Mouse (Mus musculus) midbrain, embryonic 10.5 days (tissue): ENCODE results near the gene Stk25. TPM values are rescaled to one million over a fixed set of nuclear protein-coding genes. Genes with fewer than 3 reads are reported as not detected.

Source experiments
- DNase-seq: peaks from one replicate; pipeline ENCODE4 v3.0.0-alpha.2; 2017; ENCODE audit warnings: low spot score
- H3K27ac ChIP-seq: fragments of 300-500 bp; sonication (generic); replicated peaks from 2 replicates; pipeline ENCODE4 v1.5.1; 2016; ENCODE audit warnings: mild to moderate bottlenecking
- H3K27me3 ChIP-seq: fragments of 300-500 bp; sonication (generic); 2 replicates; pipeline ENCODE4 v1.6.1; 2016; ENCODE audit warnings: low read depth, mild to moderate bottlenecking; ENCODE audit not compliant: poor library complexity, severe bottlenecking
- H3K36me3 ChIP-seq: fragments of 300-500 bp; sonication (generic); 2 replicates; pipeline ENCODE4 v1.6.1; 2016; ENCODE audit warnings: mild to moderate bottlenecking, moderate library complexity
- H3K4me1 ChIP-seq: fragments of 300-500 bp; sonication (generic); 2 replicates; pipeline ENCODE4 v1.6.1; 2016
- H3K4me3 ChIP-seq: fragments of 300-500 bp; sonication (generic); 2 replicates; pipeline ENCODE4 v1.5.1; 2016; ENCODE audit warnings: mild to moderate bottlenecking, moderate library complexity
- H3K9me3 ChIP-seq: fragments of 300-500 bp; sonication (generic); replicated peaks from 2 replicates; pipeline ENCODE4 v1.6.1; 2016; ENCODE audit warnings: mild to moderate bottlenecking
- WGBS: fragments of 180-500 bp; shearing (Covaris S2); methylation state at CpG from one replicate; pipeline ENCODE4 v1.1.7; 2016; 5-methylcytosine and 5-hydroxymethylcytosine counted together
- polyA plus RNA-seq: library from polyadenylated mRNA; unstranded; fragments of >200 nt; fragmentation: Nextera tagmentation; extraction: Ambion mirVana; gene quantifications from 2 replicates; pipeline ENCODE4 v1.2.1, GENCODE M21; 2016

The Stk25 gene
- polyA plus RNA-seq, 1 experiment from 2014 or later, result 165 TPM

- H3K27ac ChIP-seq, result no peak overlapping the region
- H3K27me3 ChIP-seq, result no peaks in the 10 kb centered on the region
- H3K4me1 ChIP-seq, result no peaks in the 10 kb centered on the region
- 84% methylated on average over 4 of the region's 4 CpGs for WGBS
- DNase-seq, result no peak
- H3K4me3 ChIP-seq, result no peak overlapping the region
- no peaks in the 10 kb centered on the region for H3K9me3 ChIP-seq
- H3K36me3 ChIP-seq, result no peaks in the 10 kb centered on the region
Measured at GRCm38 (mm10) chr1:93577861-93578260, 80.6 kb downstream of the Stk25 start.

GRCm38 (mm10) chr1:93577066-93577465 lies 81.4 kb downstream of the Stk25 start:
- WGBS, result 79% methylated on average over 3 of the region's 3 CpGs
- no peak overlapping the region for H3K4me3 ChIP-seq
- H3K27me3 ChIP-seq, result no peaks in the 10 kb centered on the region

More at GRCm38 (mm10) chr1:93577066-93577465, 81.4 kb downstream of the Stk25 start:
- H3K9me3 ChIP-seq, result no peaks in the 10 kb centered on the region
- no peaks in the 10 kb centered on the region for H3K36me3 ChIP-seq
- H3K27ac ChIP-seq, result no peak overlapping the region
- H3K4me1 ChIP-seq, result no peaks in the 10 kb centered on the region
- no peak for DNase-seq

Other genes with a start within 250 kb of the Stk25 start
- 106 and 107 TPM in 2 replicates for gene Hdlbp, start 179.8 kb downstream of the Stk25 start, polyA plus RNA-seq
- 3.3 and 3.5 TPM in 2 replicates for gene Farp2, start 146.6 kb downstream of the Stk25 start, polyA plus RNA-seq
- gene Bok, start 27.0 kb upstream of the Stk25 start, polyA plus RNA-seq, result 42.9 and 43.8 TPM in 2 replicates
- gene Atg4b, start 92.8 kb upstream of the Stk25 start, polyA plus RNA-seq, result 85.6 and 92.4 TPM in 2 replicates
- 47.8 and 49.6 TPM in 2 replicates for gene Thap4, start 96.2 kb upstream of the Stk25 start, polyA plus RNA-seq
- gene Dtymk, start 143.3 kb upstream of the Stk25 start, polyA plus RNA-seq, result 271 and 294 TPM in 2 replicates
- 24.3 and 25.7 TPM in 2 replicates for gene Ing5, start 145.3 kb upstream of the Stk25 start, polyA plus RNA-seq
- 14.8 and 18.9 TPM in 2 replicates for gene D2hgdh, start 166.2 kb upstream of the Stk25 start, polyA plus RNA-seq
- gene Gal3st2, start 202.6 kb upstream of the Stk25 start, polyA plus RNA-seq, result not detected in 2 replicates